Mouse (Mus musculus) pancreas, adult 10 weeks (tissue): ENCODE data around the gene Tmem14a. TPM values are rescaled to one million over a fixed set of nuclear protein-coding genes. Genes with fewer than 3 reads are reported as not detected.

Source experiments
- polyA plus RNA-seq: library from polyadenylated mRNA; stranded (reverse); fragments of 350-450 nt; fragmentation: Illumina TruSeq; extraction: RNeasy Lipid Tissue Mini Kit (QIAGEN cat#74804); gene quantifications from one replicate; pipeline ENCODE4 v1.2.3, GENCODE M21; 2015; ENCODE audit warnings: low read depth, low replicate concordance; ENCODE audit not compliant: insufficient read depth

Gene Tmem14a
- 1.5 TPM for polyA plus RNA-seq

DNA sequence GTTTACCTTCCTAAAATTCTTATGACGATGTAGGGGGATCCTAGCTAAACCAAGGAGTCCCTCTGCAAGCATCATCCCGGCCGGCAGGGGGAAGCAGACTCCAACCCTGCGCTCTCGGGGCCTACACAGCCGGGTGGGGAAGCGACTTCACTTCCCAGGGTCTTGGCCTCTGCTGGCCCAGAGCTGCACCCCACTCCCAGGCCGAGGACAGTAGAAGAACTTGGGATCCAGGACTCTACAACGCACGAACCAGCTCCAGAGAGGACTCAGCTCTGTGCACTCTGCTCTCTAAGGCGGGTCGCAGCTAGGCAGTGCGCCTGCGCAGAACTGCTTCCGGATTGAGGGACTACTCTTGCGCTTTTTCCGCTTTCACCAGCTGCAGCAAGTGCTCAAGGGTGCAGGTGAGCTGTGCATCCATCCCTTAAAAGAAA, at the start of gene Tmem14a:
TSS of gene Tmem14a (plus strand) at position 87 of the 431 bp plus-strand sequence.

DNA sequence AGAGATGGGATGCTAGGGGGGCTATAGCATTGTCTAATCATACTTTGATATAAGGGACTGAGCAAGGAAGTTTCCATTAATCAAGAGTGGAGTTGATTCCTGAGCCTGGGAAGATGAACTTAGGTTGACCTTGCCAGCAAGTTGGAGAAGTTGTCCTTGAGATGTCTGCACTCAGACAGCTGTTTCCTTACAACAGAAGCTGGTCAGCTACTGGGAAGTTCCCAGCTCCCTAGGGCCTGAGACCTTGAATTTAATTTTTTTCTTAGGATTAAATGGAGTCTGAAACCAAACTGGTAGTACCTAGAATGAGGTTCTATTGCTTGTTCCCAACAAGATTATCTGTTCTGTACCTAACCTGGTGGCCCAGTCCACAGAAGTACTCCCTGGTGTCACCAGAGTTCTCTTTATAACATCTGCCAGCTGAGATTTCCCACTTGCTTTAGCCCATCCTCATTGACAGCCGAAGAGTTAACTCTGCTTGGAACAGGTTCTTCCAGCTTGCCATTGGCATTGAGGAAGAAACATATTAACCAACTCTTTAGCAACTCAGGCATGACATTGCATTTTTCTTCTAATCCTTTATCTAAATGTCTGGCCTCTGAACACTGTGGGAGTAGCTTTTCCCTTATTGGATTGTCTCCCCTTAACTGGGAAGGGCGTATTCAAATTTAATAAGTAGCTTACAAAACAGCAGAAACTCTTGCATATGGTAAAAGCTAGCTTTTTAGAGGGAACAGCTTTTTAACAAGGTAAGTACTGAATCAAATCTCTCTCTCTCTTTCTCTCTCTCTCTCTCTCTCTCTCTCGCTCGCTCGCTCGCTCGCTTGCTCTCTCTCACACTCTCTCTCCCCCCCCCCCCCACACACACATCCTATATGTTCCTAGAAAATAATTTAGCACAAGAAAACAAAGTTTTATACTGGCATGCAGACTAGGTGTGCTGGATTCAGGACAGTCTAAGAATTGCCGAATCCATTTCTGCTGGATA, 21.8 kb downstream of the Tmem14a start, which contains the start of gene Gsta3:
TSS of gene Gsta3 (plus strand) at position 679 of the 988 bp plus-strand sequence.

Other genes starting within 250 kb of the Tmem14a start
- gene Tram2, start 139.3 kb upstream of the Tmem14a start, polyA plus RNA-seq, result 1.7 TPM
- gene Gsta3, start 22.0 kb downstream of the Tmem14a start, polyA plus RNA-seq, result 14.9 TPM
- gene Khdc1a, start 131.1 kb downstream of the Tmem14a start, polyA plus RNA-seq, result not detected
- gene Khdc1c, start 149.8 kb downstream of the Tmem14a start, polyA plus RNA-seq, result not detected
- not detected for gene Khdc1b, start 165.0 kb downstream of the Tmem14a start, polyA plus RNA-seq